Mouse (Mus musculus) CH12.LX (cell line): ENCODE data around the gene Olfr91.

ENCODE experiments used
- BHLHE40 ChIP-seq: IDR thresholded peaks from 2 replicates; pipeline ENCODE4 v1.6.1; 2011; ENCODE audit warnings: mild to moderate bottlenecking, low read depth, low read length, improper control_type of control experiment
- CHD2 ChIP-seq: IDR thresholded peaks from 2 replicates; pipeline ENCODE4 v1.6.1; 2011; ENCODE audit warnings: low read length, improper control_type of control experiment
- CTCF ChIP-seq, 2 experiments: IDR thresholded peaks in 1 of 2; conservative IDR thresholded peaks in 1 of 2; 2 replicates each; pipeline ENCODE4 v1.5.1; 2011 to 2012; ENCODE audit warnings: low read depth in 2 of 2, low read length in 2 of 2, improper control_type of control experiment in 1 of 2, inconsistent platforms in 1 of 2, mild to moderate bottlenecking in 1 of 2, moderate library complexity in 1 of 2
- E2F4 ChIP-seq: IDR thresholded peaks from 2 replicates; pipeline ENCODE4 v1.6.1; 2011; ENCODE audit warnings: low read depth, low read length, improper control_type of control experiment; ENCODE audit not compliant: insufficient replicate concordance
- EP300 ChIP-seq: IDR thresholded peaks from 2 replicates; pipeline ENCODE4 v1.6.1; 2011; ENCODE audit warnings: low read length, improper control_type of control experiment
- MAZ ChIP-seq: IDR thresholded peaks from 2 replicates; pipeline ENCODE4 v1.6.1; 2012; ENCODE audit warnings: low read depth, mild to moderate bottlenecking, inconsistent platforms, low read length, improper control_type of control experiment, moderate library complexity
- MEF2A ChIP-seq: IDR thresholded peaks from 2 replicates; pipeline ENCODE4 v1.6.1; 2014; ENCODE audit warnings: low read depth, mild to moderate bottlenecking, inconsistent platforms, low read length, improper control_type of control experiment, borderline replicate concordance
- MXI1 ChIP-seq: IDR thresholded peaks from 2 replicates; pipeline ENCODE4 v1.6.1; 2011; ENCODE audit warnings: mild to moderate bottlenecking, low read depth, low read length, improper control_type of control experiment
- MYC ChIP-seq: IDR thresholded peaks from 2 replicates; pipeline ENCODE4 v1.6.1; 2011; ENCODE audit warnings: low read depth, mild to moderate bottlenecking, improper control_type of control experiment, low read length
- NELFE ChIP-seq: IDR thresholded peaks from 2 replicates; pipeline ENCODE4 v1.6.1; 2011; ENCODE audit warnings: low read depth, low read length, improper control_type of control experiment
- POLR2A ChIP-seq: IDR thresholded peaks from 2 replicates; pipeline ENCODE4 v1.6.1; 2011; ENCODE audit warnings: low read depth, mild to moderate bottlenecking, improper control_type of control experiment, low read length
- RAD21 ChIP-seq: IDR thresholded peaks from 2 replicates; pipeline ENCODE4 v1.6.1; 2011; ENCODE audit warnings: low read depth, mild to moderate bottlenecking, low read length, improper control_type of control experiment, moderate library complexity
- SMC3 ChIP-seq: IDR thresholded peaks from 2 replicates; pipeline ENCODE4 v1.6.1; 2011; ENCODE audit warnings: low read depth, low read length, improper control_type of control experiment
- TCF12 ChIP-seq: IDR thresholded peaks from 2 replicates; pipeline ENCODE4 v1.6.1; 2014; ENCODE audit warnings: low read depth, mild to moderate bottlenecking, inconsistent platforms, low read length, improper control_type of control experiment

- TF ChIP-seq CTCF (conservative IDR thresholded peaks at IDR 0.05 in 1 of 2, IDR thresholded peaks at IDR 0.05 in 1 of 2; ENCODE audit: low read depth in 2 of 2, low read length in 2 of 2), result no peak
- TF ChIP-seq RAD21, result no peak
- TF ChIP-seq POLR2A, result no peak
- TF ChIP-seq MAZ, result no peak
- no peak for TF ChIP-seq SMC3
- TF ChIP-seq TCF12, result no peak
- TF ChIP-seq E2F4, result no peak
- no peak for TF ChIP-seq MYC
- TF ChIP-seq MXI1, result no peak
- no peak for TF ChIP-seq EP300
- no peak for TF ChIP-seq NELFE
- TF ChIP-seq MEF2A, result no peak
- TF ChIP-seq CHD2, result no peak
- no peak for TF ChIP-seq BHLHE40
These were observed 30.2 kb downstream of the Olfr91 start for GRCm38 (mm10) chr17:37067861-37068260.
